Mouse (Mus musculus) B cell, adult 2 months (primary cell): Measurements from ENCODE around the gene Rpl36a-ps1.
"Not testable (repeated sequence)": the region's sequence is repeated elsewhere in the genome, so short reads cannot be mapped to it uniquely, and the experiment has no call there.

ENCODE experiments used
- DNase-seq, 2 experiments: peaks; one replicate each; pipeline ENCODE4 v3.0.0; 2022

Gene Rpl36a-ps1

DNA sequence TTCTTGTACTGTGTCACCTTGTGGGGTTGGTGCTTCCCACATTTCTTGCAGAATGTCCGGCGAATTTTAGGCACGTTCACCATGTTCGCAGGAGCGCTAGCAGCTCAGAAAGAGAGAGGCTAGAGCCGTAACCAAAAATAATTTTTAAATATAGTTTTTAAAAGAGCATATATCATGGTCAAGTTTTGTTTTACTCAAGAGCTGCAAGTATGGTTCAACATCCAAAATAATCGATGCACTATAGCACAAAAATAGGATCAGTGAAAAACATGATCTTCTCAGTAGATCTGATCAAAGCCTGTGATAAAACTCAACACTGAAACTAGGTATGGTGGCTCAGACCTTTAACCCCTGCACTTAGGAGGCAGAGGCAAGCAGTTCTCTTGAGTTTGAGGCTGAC, at the start of gene Rpl36a-ps1:
Gene Rpl36a-ps1 (minus strand): TSS at position 101 of the 400 bp plus-strand sequence.
- DNase-seq = no peak

DNA sequence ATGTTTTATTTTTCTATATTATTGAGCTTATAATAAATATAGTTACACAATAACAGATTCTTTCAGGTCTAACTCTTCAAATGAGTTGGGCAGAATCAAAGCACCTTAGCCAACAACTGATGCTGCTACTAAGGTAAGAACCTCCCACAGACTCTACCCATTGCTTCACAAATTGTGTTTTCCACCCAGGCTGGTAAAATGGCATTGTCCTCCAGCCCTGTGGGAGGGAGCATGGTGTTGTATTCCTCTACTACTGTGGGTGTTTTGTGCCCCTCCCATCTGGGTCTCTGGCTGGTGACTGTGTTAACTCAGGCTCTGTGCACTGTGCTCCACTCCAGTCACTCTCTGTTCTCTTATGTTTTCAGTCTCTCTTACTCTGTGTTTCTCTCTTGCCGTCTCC, 49.4 kb upstream of the Rpl36a-ps1 start:
- DNase-seq = no peak

DNA sequence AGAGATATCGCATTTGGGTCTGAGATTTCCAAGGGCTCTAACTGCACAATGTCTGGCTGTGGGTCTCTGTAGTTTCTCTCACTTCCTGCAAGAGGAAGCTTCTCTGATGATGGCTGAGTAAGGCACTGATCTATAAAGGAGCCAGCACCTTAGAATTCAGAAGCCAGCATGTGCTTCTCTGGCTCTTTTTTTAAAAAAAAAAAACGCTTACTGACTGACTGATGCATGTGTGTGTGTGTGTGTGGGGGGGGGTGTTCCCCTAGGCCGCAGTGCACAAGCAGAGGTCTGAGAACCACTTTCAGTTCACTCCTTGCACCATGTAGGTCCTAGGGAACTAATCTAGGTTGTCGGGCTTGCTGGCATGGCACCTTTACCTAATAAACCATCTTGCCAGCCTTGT, 47.3 kb upstream of the Rpl36a-ps1 start:
- no peak for DNase-seq

DNA sequence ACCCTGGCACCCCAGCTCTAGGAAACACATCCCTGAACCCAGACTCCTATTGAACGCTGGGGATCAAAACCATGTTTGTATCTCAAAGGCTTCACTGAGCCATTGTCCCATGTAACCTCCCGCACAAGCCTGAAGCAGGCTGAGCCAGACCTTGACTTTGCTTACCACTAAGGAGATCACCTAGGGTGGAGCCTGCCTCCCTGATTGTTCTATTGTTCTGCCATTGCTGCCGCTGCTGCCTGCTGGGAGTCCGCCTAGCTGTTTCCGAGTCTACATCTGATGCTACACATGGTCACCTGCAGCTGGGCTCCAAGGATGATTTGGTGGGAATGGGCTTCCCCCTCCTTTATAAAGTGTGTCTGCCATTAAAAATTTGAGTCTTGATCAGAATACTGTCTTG, 45.2 kb upstream of the Rpl36a-ps1 start:
- not testable (repeated sequence) for DNase-seq

DNA sequence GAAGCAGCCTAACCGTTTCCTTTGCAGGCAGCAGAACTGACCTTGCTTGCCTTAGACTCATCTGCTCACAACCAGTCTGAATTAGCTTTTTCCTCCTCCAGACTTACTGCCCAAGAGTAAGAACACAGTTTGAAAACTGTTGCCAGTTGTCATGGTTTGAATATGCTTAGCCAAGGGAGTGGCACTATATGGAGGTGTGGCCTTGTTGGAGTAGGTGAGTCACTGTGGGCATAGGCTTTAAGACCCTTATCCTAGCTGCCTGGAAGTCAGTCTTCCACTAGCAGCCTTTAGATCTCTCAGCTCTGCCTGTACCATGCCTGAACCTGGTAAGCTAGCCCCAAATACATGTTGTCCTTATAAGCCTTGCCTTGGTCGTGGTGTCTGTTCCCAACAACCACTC, 43.6 kb upstream of the Rpl36a-ps1 start:
- DNase-seq = no peak

DNA sequence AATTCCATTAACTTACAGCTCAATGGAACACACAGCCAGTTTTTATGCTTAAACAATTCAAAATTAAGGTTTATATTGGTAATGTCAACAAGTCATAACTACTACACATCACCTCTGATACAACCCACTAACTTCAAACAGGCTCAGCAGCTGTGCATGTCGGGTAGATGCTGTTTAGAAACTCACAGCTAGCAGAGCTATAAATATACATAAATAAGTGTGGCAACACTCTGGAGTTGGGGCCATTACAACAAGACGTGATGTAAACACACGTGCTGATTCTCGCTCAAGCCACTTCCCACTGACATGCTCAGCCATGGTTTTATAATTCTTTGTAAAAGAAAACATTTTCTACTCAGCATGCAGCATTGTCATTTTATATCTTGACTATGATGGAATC, 41.9 kb upstream of the Rpl36a-ps1 start:
- no peak for DNase-seq

DNA sequence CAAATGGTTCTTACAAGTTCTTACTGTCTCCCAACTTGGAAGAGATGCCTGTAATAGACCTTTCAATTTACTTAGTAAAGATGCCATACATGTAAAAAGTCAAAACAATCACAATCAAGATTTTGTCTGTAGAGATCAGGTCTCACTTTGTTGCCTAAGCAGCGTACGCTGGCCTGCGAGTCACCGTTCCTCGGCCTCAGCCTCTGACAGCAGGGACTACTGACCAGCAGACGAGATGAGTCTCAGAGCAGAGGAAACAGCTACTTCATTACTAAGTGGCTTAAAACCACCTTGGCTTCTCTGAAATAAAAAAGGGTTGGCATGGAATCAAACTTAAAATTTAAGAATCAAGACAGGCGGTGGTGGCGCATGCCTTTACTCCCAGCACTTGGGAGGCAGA, 40.7 kb upstream of the Rpl36a-ps1 start:
- DNase-seq = not testable (repeated sequence)

DNA sequence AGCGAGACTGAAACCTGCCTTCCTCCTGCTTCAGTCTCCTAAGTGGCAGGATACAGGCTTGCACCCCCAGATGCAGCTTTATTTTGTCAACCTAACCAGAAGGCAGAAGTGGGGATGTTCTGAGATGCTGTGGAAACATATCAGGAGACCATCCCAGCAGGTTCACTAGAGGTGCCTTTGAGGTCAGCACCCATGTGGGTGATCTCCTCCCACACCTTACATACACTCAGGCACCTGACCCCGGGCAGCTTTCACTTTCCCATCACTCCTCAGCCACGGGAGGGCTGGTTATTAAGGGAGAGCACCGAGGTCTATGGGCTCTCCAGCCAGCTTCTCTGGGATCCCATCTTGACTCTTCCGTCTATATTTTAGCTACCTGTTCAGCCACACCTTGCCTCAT, 38.5 kb upstream of the Rpl36a-ps1 start:
- no peak for DNase-seq

DNA sequence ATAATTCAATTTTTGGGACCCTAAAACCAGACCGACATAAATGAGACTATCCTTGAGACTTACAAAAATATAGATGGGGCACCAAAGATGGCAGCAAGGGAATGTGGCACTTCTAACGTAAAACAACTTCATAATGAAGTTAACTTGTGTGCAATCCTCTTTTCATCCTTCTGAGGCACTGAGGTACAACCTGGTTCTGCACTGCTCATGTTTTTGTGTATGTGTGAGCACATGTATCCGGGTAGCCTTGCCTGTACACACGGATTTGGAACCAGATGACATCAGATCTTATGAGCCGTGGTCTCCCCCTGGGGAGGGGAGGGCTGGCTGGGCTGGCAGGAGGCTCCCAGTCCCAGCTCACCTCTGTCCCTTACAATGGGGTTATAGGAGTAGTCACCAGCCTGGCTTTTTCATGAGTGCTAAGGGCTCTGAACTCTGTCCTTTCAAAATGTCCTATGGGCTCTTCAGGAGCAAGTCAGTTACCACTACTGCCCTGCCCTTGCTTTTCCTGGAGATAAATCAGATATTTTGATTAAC, 37.3 kb upstream of the Rpl36a-ps1 start:
- DNase-seq = no peak

DNA sequence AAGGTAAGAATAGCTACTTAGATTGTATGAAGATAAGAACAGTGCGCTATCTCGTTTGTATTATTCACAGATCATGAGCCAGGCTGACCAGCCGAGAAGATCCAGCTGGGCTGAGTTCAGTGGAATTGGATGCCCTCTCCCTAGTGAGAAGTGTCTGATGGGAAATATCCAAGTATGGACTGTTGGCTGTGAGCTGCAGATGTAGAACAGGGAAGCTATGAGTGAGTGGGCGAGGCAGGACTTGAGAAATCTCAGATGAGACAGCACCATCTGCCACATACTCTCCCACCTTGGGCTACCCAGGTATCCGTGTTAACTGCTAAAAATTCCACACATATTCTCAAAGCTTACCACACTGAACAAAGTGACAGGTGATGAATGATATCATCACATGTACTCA, 35.9 kb upstream of the Rpl36a-ps1 start:
- DNase-seq = no peak

DNA sequence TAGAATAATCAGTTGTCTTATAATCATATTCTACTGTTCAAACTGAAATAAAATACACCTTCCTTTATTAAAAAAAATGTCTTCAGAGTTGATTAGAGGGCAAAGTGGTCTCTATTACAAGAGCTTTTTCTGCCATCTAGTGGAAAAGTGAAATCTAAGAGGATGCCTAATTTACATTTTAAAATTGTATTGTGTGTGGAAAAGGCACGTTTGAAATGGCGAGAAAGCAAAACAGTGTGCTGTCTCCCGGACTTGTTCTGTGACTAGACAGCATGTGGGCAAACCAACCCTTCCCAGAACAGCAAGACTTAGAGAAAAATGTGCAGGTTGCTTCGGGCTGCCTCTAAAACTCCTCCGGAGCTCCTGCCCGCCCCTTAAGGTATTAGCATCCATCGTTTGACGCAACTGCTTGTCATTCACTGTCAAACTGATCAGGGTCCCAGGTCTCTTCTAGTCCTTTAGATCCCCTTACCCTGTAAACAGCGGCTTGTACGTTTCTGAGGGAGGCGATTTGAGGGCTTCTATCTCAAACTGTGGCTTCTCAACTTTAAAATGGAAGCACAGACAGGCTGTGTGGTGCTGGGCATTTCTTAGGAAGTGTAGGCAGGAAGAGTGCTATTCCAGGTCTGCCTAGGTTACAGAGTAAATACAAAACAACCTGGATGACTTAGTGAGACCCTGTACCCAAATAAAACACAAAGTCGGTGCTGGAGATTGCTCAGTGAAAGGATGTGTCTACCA, 28.4 kb upstream of the Rpl36a-ps1 start:
- no peak for DNase-seq

DNA sequence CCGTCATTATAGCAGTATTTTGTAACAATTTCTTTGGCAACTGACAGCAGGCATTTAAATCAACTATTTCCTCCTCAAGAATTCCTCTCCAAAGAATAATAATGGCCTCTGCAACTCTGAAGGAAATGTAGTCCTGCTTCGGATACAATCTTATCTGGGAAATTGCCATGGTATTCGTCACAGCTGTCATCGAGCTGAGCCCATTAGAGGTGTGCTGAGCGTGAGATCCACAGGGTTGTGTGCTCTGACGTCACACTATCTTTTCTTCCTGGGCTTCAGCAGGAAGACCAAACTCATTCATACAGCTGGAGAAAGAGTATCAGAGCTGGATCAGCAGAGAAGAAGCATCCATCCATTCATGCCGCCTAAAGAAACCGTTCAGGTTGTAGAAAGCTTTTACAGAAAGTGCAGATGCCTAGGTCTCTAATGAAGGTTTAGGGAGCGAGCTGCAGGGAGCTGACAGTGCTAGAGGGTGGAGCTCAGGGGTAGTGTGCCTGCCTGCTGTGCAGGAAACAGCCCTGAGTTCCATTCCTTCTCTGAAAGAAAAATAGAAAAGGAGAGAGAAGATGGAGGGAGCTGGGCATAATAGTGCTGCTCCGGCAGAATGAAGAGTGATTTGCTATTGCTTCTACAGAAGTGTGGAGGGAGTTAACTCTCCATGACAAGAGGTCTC, 25.2 kb upstream of the Rpl36a-ps1 start:
- no peak for DNase-seq

DNA sequence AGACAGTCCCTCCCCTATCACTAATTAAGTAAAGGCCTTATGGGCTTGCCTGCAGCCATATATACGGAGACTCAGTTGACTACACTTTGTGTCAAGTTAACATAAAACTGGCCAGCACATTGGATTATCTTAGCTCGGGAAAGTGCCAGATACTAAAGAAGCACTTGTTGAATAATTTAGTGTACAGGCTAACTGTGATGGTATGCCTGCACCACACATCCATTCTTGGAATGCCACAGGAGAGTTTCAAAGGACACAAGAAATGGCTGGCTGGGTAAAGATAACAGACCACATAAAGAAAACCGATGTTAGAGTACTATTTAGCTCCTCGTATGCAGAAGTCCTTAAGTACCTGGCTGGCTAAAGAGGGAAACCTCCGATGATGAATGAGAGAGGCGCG, 24.6 kb upstream of the Rpl36a-ps1 start:
- DNase-seq = no peak

DNA sequence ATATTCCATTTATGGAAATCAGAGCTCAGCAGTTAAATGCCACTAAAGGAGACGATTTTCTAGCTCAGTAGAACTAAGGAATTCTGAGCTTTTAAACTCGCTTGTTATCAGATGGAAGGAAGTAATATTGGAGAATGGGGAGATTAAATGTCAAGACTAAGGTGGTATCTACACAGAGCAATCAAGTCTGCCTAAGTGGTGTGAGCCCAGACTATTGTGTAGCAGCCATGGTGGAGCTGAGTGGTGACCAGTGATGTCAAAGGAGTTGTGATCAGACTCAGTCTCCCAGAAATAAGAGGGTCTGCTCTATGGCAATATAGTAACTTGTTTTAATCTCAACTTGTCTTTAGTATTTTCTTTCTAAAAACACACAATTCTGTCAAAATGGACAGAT, 16.8 kb upstream of the Rpl36a-ps1 start:
- no peak for DNase-seq

DNA sequence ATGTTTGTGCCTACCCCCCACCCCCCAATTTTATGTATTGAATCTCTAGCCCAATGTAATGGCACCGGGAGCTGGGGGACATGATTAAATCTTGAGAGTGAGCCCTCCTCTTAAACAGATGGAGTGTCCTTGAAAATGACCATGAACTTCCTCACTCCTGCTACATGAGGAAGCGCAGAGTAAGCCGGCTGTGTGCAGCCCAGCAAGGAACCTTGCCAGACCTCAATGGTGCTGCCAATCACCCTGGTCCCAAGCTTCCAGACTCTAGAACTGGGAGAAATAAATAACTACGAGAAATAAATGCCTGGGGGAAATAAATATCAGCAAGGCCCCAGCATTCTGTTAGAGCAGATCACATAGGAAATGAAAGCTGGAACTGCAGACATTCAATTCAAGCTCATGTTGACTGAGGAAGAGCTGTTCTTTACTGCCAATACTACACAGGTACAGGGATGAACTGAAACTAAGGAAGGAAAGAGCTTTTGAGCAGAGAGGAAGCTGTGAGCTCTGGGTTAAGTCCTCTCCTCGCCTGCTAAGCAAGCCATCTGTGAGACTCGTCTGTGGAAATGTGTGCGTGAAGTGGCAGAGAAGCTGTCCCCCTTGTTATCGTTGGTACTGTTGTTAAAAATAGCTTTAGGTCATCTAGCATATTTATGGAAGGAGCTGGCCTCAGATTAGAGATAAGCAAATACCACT, 16.3 kb upstream of the Rpl36a-ps1 start:
- no peak for DNase-seq

DNA sequence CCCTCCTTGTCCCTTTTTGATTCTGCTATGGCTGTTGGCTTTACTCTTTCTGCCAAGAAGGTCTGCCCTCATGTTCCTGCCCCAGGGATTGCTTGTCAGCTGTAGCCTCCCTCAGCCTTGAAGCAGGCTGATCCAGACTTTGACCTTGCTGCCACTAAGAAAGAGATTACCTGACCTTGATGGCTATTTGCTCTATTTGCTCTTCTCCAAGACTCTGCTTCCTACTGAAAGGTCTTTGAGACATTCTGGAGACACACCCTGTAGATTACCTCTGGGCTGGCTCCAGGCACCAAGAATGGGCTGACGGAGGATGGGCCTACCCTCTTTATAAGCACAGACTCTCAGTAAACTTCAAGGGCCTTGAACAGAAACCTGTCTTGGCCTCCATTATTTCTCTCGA, 1.6 kb downstream of the Rpl36a-ps1 start:
- no peak for DNase-seq

DNA sequence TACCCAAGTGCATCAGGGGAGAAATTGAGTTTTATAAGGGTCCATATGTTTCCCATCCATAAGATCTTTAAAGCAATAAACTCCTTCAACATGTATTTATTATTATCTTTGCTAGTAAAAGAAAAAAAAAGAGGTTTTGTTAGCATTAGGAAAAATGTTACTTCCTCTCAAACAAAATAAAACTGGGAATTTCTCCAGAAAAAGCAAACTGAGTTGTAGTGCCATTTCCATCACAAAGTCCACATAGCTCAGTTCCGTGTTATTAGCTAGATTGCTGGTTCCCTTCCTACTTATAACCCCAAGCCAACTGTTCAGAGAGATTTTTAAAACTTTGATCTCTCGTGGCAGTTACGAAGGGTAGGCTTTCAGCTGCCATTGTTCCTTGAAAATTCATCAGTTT, 3.5 kb downstream of the Rpl36a-ps1 start:
- DNase-seq = no peak

DNA sequence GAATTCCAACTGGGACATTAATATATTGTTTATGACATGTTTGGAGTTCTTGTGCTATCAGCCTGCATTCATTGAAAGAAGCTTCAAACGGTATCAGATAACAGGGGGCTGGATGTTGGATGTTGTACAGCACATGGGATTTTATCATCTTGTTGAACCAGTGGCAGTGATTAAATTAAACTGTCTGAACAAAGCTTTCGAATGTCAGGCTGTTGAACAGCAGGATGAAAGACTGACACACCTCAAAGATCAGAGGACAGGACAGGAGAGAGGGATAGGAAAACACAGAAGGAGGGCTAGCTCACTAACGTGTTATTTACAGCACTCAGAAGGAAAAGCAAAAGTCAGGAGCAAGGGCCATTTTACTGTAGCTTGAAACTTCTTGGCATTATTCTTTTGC, 4.3 kb downstream of the Rpl36a-ps1 start:
- DNase-seq = no peak

DNA sequence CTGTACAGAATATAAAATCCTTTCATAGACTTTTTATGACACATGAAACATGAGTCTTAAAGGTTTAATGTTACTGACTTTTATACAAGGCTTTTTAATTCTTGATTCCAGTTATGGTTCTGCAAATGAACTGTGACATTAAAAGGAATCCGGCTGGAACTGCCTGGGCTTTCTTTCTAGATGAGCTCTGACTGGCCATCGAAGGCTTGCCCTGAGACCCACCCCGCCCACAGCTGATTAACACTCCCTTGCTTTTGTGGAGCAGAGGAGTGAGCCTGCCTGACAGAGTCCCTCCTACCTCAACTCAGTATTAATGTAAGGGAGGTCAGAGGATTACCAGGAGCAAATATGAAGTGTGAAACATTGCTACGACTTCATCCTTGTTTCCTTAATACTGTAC, 22.2 kb downstream of the Rpl36a-ps1 start:
- DNase-seq = no peak

DNA sequence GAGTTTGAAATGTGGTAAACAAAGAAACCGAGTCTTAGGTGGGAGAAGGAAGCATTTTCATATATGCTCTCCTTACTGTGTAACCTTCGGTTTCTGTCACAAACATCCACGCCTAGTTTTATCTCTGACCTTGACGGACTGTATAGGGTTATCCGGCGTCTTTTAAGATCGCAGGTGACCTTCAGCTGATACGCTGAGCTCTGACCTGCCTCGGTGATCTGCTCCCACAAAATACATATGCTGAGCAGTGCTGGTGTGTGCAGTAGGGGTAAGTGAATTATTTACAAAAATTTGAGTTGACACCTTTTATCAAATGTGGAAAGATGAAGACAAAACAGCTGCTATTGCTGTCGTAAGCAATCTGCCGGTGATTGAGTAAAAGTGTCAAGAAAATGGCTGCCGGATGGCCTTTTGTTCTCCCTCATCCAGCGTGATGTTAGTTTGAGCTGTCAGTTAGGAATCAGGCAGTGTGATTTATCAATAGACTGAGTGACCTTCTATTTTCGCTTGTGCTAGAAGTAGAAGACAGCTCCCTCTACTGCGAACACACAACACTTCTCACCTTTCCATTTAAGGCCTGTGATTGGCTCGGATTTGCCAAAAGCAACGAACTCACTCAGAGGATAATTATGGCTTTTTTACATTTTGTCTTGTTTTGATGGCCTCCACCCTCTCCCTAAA, 35.0 kb downstream of the Rpl36a-ps1 start:
- DNase-seq = no peak

DNA sequence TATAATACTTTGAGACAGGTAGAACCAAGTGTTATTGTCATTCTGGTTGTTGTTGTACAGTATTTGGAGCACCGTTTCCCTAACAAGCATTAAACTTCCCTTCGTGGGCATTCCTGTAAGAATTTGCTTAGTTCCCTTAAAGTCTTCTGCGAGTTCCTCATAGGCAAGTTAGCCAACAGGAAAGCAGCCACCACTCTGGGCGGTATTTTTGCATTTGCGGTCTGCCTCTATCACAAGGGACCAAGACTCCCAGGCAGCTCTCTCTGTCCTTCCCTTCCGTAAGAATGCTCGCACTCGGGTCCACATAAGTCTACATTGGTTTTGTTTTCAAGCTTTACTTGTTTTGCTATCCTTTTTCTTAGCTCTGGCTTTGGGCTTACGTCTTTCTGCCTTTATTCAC, 37.3 kb downstream of the Rpl36a-ps1 start:
- DNase-seq = no peak

DNA sequence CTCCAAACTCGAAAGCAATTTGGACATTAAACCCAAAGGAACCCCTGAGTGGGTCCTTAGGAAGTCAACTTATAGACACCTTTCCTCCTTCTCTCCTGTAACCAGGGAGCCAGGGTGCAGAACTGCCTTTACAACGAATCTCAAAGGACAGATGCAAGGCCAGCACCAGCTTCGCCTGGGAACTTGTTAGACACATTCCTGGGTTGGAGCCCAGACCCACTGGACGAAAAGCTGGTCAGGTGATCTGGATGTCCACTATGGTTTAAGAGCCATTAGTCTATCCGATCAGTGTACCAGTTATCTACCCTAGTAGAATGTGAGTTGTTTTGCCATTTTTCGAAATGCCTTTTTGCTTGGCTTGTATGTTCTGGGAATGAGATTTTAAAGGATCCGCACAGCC, 41.7 kb downstream of the Rpl36a-ps1 start:
- no peak for DNase-seq

DNA sequence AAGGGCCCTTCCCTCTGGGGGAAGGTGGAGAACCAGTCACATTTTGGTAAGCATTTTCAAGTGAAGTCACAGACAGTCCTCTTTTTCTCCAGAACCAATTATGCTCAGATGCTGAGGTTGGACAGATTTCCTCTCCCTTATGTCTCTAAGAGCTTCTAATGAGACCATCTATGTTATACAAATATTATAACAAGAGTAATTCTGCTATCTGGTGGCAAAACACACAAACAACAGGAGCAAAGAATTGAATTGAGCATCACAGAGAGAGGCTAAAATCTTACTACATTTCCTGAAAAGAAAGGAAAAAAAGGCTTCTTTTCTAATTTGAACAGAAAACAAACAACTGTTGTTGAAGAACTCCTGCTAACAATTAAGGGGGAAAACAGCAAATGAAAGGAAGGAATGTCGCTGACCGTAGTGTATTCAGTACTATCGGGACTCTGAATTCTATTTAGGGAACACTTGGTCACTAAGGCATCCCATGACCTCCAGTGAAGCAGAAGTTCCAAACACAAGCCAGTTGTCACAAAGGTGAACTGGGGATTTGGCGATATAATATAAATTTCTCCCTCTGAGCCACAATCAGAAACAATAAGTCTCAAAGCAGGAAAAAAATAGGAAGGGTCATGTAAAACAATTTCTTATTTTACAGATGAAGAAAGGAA, 42.4 kb downstream of the Rpl36a-ps1 start:
- no peak for DNase-seq
